Comparison of ENCODE assay signal across 12 mouse cellular contexts in the genomic region with DNA sequence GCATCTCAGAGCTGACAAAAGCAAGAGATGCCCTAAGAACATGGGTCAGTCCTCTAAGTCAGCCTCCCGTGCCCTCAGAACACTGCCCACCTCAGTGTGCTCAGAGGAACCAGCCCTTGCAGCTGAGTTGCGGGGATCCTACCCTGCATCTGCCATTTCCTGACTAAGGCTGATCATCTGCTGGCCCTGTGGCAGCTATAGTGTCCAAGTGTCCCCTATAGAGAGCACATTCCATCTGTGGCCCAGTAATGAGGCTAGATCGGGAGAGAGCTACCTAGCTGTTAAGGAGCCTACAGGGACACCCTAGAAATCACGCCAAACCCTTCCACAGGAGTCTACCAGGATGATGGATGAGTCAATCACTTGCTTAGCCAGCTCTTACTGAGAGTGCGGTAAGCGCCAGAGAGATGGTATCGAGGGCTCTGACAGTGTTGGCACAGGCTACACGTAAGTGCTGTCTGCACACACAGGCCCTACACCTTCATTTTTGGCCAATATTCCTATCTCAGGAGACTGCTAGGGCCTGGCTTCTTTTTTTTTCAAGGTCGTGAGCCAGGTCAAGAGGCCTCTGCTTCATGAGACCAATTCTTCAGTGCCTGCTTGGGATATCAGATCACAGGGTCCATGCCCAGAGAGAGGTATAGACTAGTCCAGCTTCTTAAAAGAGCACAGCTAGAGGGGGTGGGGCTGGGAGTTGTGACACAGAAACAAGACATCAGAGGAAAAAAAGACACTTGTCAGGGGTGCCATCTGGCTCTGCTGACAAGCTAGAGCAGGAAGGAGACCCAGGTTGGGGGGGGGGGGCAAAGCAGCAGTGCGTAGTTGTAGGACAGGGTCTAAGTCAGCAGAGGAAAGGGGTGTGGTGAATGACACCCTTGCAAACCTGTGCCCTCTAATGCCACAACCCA. TPM values are rescaled to one million over a fixed set of nuclear protein-coding genes. Genes with fewer than 3 reads are reported as not detected.
DNase-seq lines count a peak whose midpoint lies in the region; ATAC-seq lines count a peak whose summit lies in the region.
"Had no signal": no experiment of that assay in that cellular context is flagged by ENCODE, and none has a peak within 500 bp of the region (broad histone marks: within the 10 kb centered on the region; RNA-seq: fewer than 3 reads in every experiment).

No protein-coding gene starts in this region.

- H3K27me3 ChIP-seq in forebrain, embryonic 12.5 days: no peaks in the 10 kb centered on the region
- peaks cover 13% of the 10 kb centered on the region; the same call in 1 of the 2 replicates for H3K27me3 ChIP-seq in forebrain, embryonic 10.5 days (ENCODE audit: poor library complexity, severe bottlenecking)
- no peaks in the 10 kb centered on the region for H3K27me3 ChIP-seq in hindbrain, embryonic 16.5 days (replicated peaks; ENCODE audit: control insufficient read depth, insufficient read depth, low read length)
- no peaks in the 10 kb centered on the region for H3K27me3 ChIP-seq in kidney, embryonic 15.5 days

- H3K9ac ChIP-seq in forebrain, embryonic 12.5 days: peak overlapping the region; percentile 36; the same call in 1 of the 2 replicates
- 0 out of 2 replicates have a peak overlapping the region, but pooled peaks have one; percentile 8 for H3K9ac ChIP-seq in hindbrain, embryonic 16.5 days (ENCODE audit: low read depth, low read length)
- no peak overlapping the region for H3K9ac ChIP-seq in kidney, embryonic 15.5 days
- H3K9ac ChIP-seq: liver, embryonic 14.5 days had no signal

- peaks cover 99% of the 10 kb centered on the region for H3K36me3 ChIP-seq in forebrain, embryonic 12.5 days (replicated peaks)
- H3K36me3 ChIP-seq in forebrain, embryonic 10.5 days (replicated peaks): peaks cover 100% of the 10 kb centered on the region
- H3K36me3 ChIP-seq in hindbrain, embryonic 16.5 days (ENCODE audit: control insufficient read depth, insufficient read depth, low read length): peaks cover 38% of the 10 kb centered on the region
- peaks cover 64% of the 10 kb centered on the region for H3K36me3 ChIP-seq in kidney, embryonic 15.5 days

- no peak overlapping the region for H3K4me3 ChIP-seq in forebrain, embryonic 12.5 days (replicated peaks)
- H3K4me3 ChIP-seq in forebrain, embryonic 10.5 days: no peak overlapping the region
- H3K4me3 ChIP-seq in hindbrain, embryonic 16.5 days (ENCODE audit: low read length): no peak overlapping the region
- H3K4me3 ChIP-seq in kidney, embryonic 15.5 days (replicated peaks): no peak overlapping the region
- H3K4me3 ChIP-seq: heart, adult 2 months had no signal

- WGBS in forebrain, embryonic 12.5 days: 94% methylated on average over 10 of the region's 10 CpGs
- WGBS in forebrain, embryonic 10.5 days: 91% methylated on average over 10 of the region's 10 CpGs
- 59% methylated on average over 10 of the region's 10 CpGs for WGBS in hindbrain, embryonic 16.5 days
- WGBS in kidney, embryonic 15.5 days: 88% methylated on average over 10 of the region's 10 CpGs

- no peak overlapping the region; the same call in 1 of the 2 replicates for H3K4me2 ChIP-seq in forebrain, embryonic 12.5 days
- peak overlapping the region; percentile 33 for H3K4me2 ChIP-seq in hindbrain, embryonic 16.5 days (ENCODE audit: low read length)
- H3K4me2 ChIP-seq in kidney, embryonic 15.5 days: no peak overlapping the region

- ATAC-seq in forebrain, embryonic 12.5 days (ENCODE audit: low FRiP score): no peak
- ATAC-seq in hindbrain, embryonic 16.5 days: peak; percentile 21; the same call in 1 of the 2 replicates
- no peak for ATAC-seq in kidney, embryonic 15.5 days (replicated peaks; ENCODE audit: low FRiP score)

- peaks cover 60% of the 10 kb centered on the region for H3K4me1 ChIP-seq in forebrain, embryonic 12.5 days
- peaks cover 27% of the 10 kb centered on the region for H3K4me1 ChIP-seq in forebrain, embryonic 10.5 days
- H3K4me1 ChIP-seq in hindbrain, embryonic 16.5 days (ENCODE audit: control insufficient read depth, insufficient read depth, low read depth, low read length): peaks cover 68% of the 10 kb centered on the region
- H3K4me1 ChIP-seq in kidney, embryonic 15.5 days: no peaks in the 10 kb centered on the region

- H3K27ac ChIP-seq in forebrain, embryonic 12.5 days: 0 out of 2 replicates have a peak overlapping the region, but pooled peaks have one; percentile 5
- H3K27ac ChIP-seq in forebrain, embryonic 10.5 days: no peak overlapping the region
- no peak overlapping the region for H3K27ac ChIP-seq in hindbrain, embryonic 16.5 days (ENCODE audit: low read depth, low read length)
- H3K27ac ChIP-seq in kidney, embryonic 15.5 days: no peak overlapping the region
- H3K27ac ChIP-seq: heart, adult 2 months; liver, embryonic 14.5 days; macrophage had no signal

- no peaks in the 10 kb centered on the region; the same call in 1 of the 2 replicates for H3K9me3 ChIP-seq in forebrain, embryonic 12.5 days
- H3K9me3 ChIP-seq in forebrain, embryonic 10.5 days: peaks cover 15% of the 10 kb centered on the region
- no peaks in the 10 kb centered on the region for H3K9me3 ChIP-seq in hindbrain, embryonic 16.5 days (ENCODE audit: control insufficient read depth, low read length)
- no peaks in the 10 kb centered on the region for H3K9me3 ChIP-seq in kidney, embryonic 15.5 days (replicated peaks)

- no peak for DNase-seq in forebrain, embryonic 10.5 days (ENCODE audit: extremely low spot score, low spot score)
- DNase-seq in 3T3-L1 (ENCODE audit: low read depth, low spot score) (peak; percentile 32), liver (no peak)
- peak; percentile 52 to 67 for DNase-seq in cerebellum, postnatal 10 days
- no peak for DNase-seq in kidney, postnatal 36 days
- DNase-seq: heart, adult 2 months; right cerebral cortex, postnatal 14 days had no signal

RNA-seq across cellular contexts. Expression of gene Nsg1, which starts 7.3 kb away (rescaled TPM):
- polyA plus RNA-seq in forebrain, embryonic 12.5 days (2016; fragmentation: Nextera tagmentation; extraction: Ambion mirVana): 376 and 398 TPM in 2 replicates
- 112 and 114 TPM in 2 replicates for polyA plus RNA-seq in forebrain, embryonic 10.5 days (2016; fragmentation: Nextera tagmentation; extraction: Ambion mirVana)
- polyA plus RNA-seq in hindbrain, embryonic 16.5 days (2015; fragmentation: Nextera tagmentation; extraction: Ambion mirVana): 1,495 and 1,654 TPM in 2 replicates
- 69.8 and 77.3 TPM in 2 replicates for polyA plus RNA-seq in kidney, embryonic 15.5 days (2015; fragmentation: Nextera tagmentation; extraction: Ambion mirVana)
- polyA plus RNA-seq: macrophage had no signal

Comparison
In these comparisons a context has a peak if more than half of its experiments do, and no peak if none do; other contexts are left out.
1. DNase-seq: peak in 3T3-L1 (single experiment) and cerebellum, postnatal 10 days (2 of 2); none in forebrain, embryonic 10.5 days (single experiment), liver (single experiment) and kidney, postnatal 36 days (0 of 2).